11 mouse cellular contexts compared by ENCODE assay signal in the genomic region with DNA sequence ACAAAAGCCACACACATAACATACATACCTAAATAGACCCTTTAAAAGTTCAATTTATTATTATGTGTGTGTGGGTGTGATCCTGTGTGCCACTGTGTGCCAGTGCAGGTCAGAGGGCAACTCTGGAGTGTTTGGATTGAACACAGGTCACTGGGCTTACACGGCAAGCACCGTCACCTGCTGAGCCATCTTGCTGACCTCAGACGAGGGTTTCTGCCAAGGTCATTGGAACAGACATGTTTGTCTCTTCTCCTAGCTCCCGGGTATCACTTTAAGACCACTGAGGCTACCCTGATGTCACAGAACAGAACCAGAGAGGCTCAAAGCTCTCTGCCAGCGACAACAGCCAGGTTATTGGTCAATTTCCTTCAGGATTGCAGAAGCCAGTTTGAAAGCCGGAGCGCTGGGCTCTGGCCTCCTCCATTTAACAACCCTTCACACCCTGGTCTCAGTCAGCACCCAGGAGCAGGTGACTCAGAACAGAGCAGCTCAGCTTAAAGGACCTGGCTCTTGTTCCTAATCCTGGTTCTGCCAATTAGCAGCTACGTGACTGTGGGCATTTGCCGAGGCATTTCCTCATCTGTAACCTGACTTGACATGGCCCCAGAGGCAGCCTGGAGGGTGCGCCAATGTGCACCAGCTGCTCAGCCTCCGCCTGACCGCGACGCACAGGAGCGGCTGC. TPM values are rescaled to one million over a fixed set of nuclear protein-coding genes. Genes with fewer than 3 reads are reported as not detected.
DNase-seq lines count a peak whose midpoint lies in the region; ATAC-seq lines count a peak whose summit lies in the region.
"Had no signal": no experiment of that assay in that cellular context is flagged by ENCODE, and none has a peak within 500 bp of the region (broad histone marks: within the 10 kb centered on the region; RNA-seq: fewer than 3 reads in every experiment).

No protein-coding gene starts in this region.

- peak; percentile 57 to 58 for DNase-seq in cerebellum, postnatal 10 days
- no peak for DNase-seq in cerebellum, adult 9-11 months
- peak; percentile 44 for DNase-seq in left cerebral cortex, postnatal 4 days
- DNase-seq in left cerebral cortex, postnatal 10 days (ENCODE audit: extremely low spot score in 1 of 2, low spot score in 2 of 2) = no peak
- DNase-seq in gastrocnemius, adult 18-20 months (ENCODE audit: low spot score) = peak; percentile 80
- DNase-seq in layer of hippocampus, adult 8-10 months (ENCODE audit: low spot score in 2 of 2) = no peak
- DNase-seq: cerebellum, adult 11-12 months had no signal

- intact Hi-C loops in left cerebral cortex, postnatal 4 days (cut with DNase I) = no loop called here
- intact Hi-C loops in left cerebral cortex, postnatal 10 days (cut with DNase I) = no loop called here

- peak; percentile 8 for ATAC-seq in megakaryocyte progenitor cell, adult 5-6 weeks (replicated peaks; ENCODE audit: poor library complexity)
- no peak for ATAC-seq in CD4-positive, CD25-positive, alpha-beta regulatory T cell, adult 4 months
- ATAC-seq: forebrain, embryonic 16.5 days; lung, postnatal 0 days had no signal

RNA-seq across cellular contexts. Expression of a gene that starts 25.0 kb away (rescaled TPM):
- 10 to 100 TPM; 57.0 to 59.0 TPM for total RNA-seq in left cerebral cortex, postnatal 4 days (2021)
- 10 to 100 TPM; 59.9 to 61.1 TPM for total RNA-seq in left cerebral cortex, postnatal 10 days (2021)
- total RNA-seq in gastrocnemius, adult 18-20 months (2021) = 100 to 1,000 TPM; 155 to 180 TPM
- total RNA-seq in megakaryocyte progenitor cell, adult 5-6 weeks (2015) = 30.2 and 32.0 TPM in 2 replicates
- 21.9 and 25.0 TPM in 2 replicates for total RNA-seq in megakaryocyte progenitor cell, adult 5-6 weeks (2017)
- 10 to 100 TPM; 56.4 to 58.7 (median 58.4) TPM for total RNA-seq in layer of hippocampus, adult 8-10 months (2022)
- 10 to 100 TPM; 11.0 to 13.7 TPM for polyA plus RNA-seq in CD4-positive, CD25-positive, alpha-beta regulatory T cell, adult 4 months (2017; shearing (Covaris generic))

RNA-seq across cellular contexts. Expression of a gene that starts 26.4 kb away (rescaled TPM):
- 10 to 100 TPM; 17.2 to 17.6 TPM for total RNA-seq in left cerebral cortex, postnatal 4 days (2021)
- total RNA-seq in left cerebral cortex, postnatal 10 days (2021) = 10 to 100 TPM; 14.7 to 15.6 TPM
- 1 to 10 TPM; 5.5 to 5.9 TPM for total RNA-seq in gastrocnemius, adult 18-20 months (2021)
- total RNA-seq in megakaryocyte progenitor cell, adult 5-6 weeks (2015) = 15.7 and 19.1 TPM in 2 replicates
- total RNA-seq in megakaryocyte progenitor cell, adult 5-6 weeks (2017) = 19.6 and 25.5 TPM in 2 replicates
- total RNA-seq in layer of hippocampus, adult 8-10 months (2022) = 10 to 100 TPM; 13.2 to 16.5 (median 15.3) TPM
- polyA plus RNA-seq in CD4-positive, CD25-positive, alpha-beta regulatory T cell, adult 4 months (2017; shearing (Covaris generic)) = 1 to 10 TPM; 7.6 to 9.3 TPM

RNA-seq across cellular contexts. Expression of a gene that starts 26.6 kb away (rescaled TPM):
- total RNA-seq in left cerebral cortex, postnatal 4 days (2021) = 10 to 100 TPM; 32.8 to 33.8 TPM
- 10 to 100 TPM; 35.7 to 37.0 TPM for total RNA-seq in left cerebral cortex, postnatal 10 days (2021)
- 1 to 10 TPM; 6.9 to 7.4 TPM for total RNA-seq in gastrocnemius, adult 18-20 months (2021)
- total RNA-seq in megakaryocyte progenitor cell, adult 5-6 weeks (2015) = 7.9 and 8.7 TPM in 2 replicates
- 12.8 and 17.7 TPM in 2 replicates for total RNA-seq in megakaryocyte progenitor cell, adult 5-6 weeks (2017)
- total RNA-seq in layer of hippocampus, adult 8-10 months (2022) = 10 to 100 TPM; 33.0 to 34.5 (median 33.3) TPM
- polyA plus RNA-seq in CD4-positive, CD25-positive, alpha-beta regulatory T cell, adult 4 months (2017; shearing (Covaris generic)) = 1 to 10 TPM; 8.2 to 8.3 TPM

Comparison
In these comparisons a context has a peak if more than half of its experiments do, and no peak if none do; other contexts are left out.
1. DNase-seq: peak in cerebellum, postnatal 10 days (2 of 2), left cerebral cortex, postnatal 4 days (single experiment) and gastrocnemius, adult 18-20 months (single experiment); none in cerebellum, adult 9-11 months (single experiment), left cerebral cortex, postnatal 10 days (0 of 2) and layer of hippocampus, adult 8-10 months (0 of 2).